Mouse (Mus musculus): ENCODE results near the gene Safb2.

DNA sequence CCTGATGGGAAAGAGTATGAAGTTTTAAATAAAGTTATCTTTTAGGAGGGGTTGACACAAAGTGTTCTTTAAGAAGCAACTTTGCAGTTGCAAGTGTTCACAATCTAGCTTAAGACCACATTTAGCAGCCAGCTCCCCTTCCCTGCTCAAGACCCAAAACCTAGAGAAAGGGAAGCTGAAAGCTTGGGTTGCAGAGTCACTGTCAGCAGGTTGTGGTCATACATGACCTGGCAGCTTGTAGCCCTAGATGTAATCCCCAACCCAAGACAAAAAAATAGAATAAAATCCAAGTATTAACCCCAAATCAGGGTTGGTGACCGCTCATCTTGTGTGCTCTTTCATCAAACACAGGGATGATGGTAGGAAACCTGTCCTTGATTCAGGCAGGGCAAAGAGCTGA lies 1.3 kb downstream of the Safb2 start:
- TF ChIP-seq CTCF (IDR thresholded peaks at IDR 0.05; ENCODE audit: borderline replicate concordance, extremely low read depth, insufficient read depth, insufficient read length) (no peak), POLR2A (IDR thresholded peaks at IDR 0.05; ENCODE audit: borderline replicate concordance, extremely low read depth, insufficient read depth, insufficient read length, poor library complexity, severe bottlenecking) (no peak)
